Mouse (Mus musculus) heart, postnatal 25 days (tissue): ENCODE data around the gene Dao. TPM values are rescaled to one million over a fixed set of nuclear protein-coding genes. Genes with fewer than 3 reads are reported as not detected.

Experiments used
- DNase-seq: peaks from one replicate; pipeline ENCODE4 v3.0.0; 2022; ENCODE audit warnings: low spot score
- intact Hi-C: fragments of 180-260 bp; cut with DNase I; formaldehyde crosslinking; loops from one replicate; pipeline ENCODE4 v1.15.1; 2025
- total RNA-seq, 2 experiments: library from RNA; stranded (reverse); gene quantifications; 2 replicates each; pipeline ENCODE4 v1.2.3; 2021

The Dao gene
- total RNA-seq, 2 experiments from 2014 or later, result not detected

- intact Hi-C loops, result no loop called here
- no peak for DNase-seq
These were observed 5.5 kb downstream of the Dao start for GRCm38 (mm10) chr5:114009049-114009448.

GRCm38 (mm10) chr5:114015121-114015520 lies 11.6 kb downstream of the Dao start:
- no peak for DNase-seq
- intact Hi-C loops, result no loop called here

GRCm38 (mm10) chr5:114024390-114024789 lies 20.9 kb downstream of the Dao start:
- no peak for DNase-seq
- intact Hi-C loops, result no loop called here

- no peak for DNase-seq
- intact Hi-C loops, result no loop called here
These were observed 21.4 kb downstream of the Dao start for GRCm38 (mm10) chr5:114024885-114025284.

- DNase-seq, result no peak
- intact Hi-C loops, result no loop called here
These were observed 23.9 kb downstream of the Dao start for GRCm38 (mm10) chr5:114027217-114027944.

GRCm38 (mm10) chr5:114028111-114028510 lies 24.6 kb downstream of the Dao start:
- DNase-seq, result no peak
- intact Hi-C loops, result no loop called here

GRCm38 (mm10) chr5:114030652-114031051 lies 27.1 kb downstream of the Dao start:
- intact Hi-C loops, result no loop called here
- DNase-seq, result no peak

- no peak for DNase-seq
- intact Hi-C loops, result no loop called here
These were observed 28.8 kb downstream of the Dao start for GRCm38 (mm10) chr5:114032161-114032763.

- DNase-seq, result no peak
- intact Hi-C loops, result no loop called here
These were observed 30.9 kb downstream of the Dao start for GRCm38 (mm10) chr5:114034393-114034792.

GRCm38 (mm10) chr5:114035111-114035510 lies 31.6 kb downstream of the Dao start:
- no peak for DNase-seq
- intact Hi-C loops, result no loop called here

- DNase-seq, result no peak
- intact Hi-C loops, result no loop called here
These were observed 37.0 kb downstream of the Dao start for GRCm38 (mm10) chr5:114040508-114040907.

- no peak for DNase-seq
- intact Hi-C loops, result no loop called here
These were observed 37.4 kb downstream of the Dao start for GRCm38 (mm10) chr5:114040911-114041310.

- intact Hi-C loops, result no loop called here
- DNase-seq, result no peak
These were observed 37.9 kb downstream of the Dao start for GRCm38 (mm10) chr5:114041327-114041930.

- intact Hi-C loops, result no loop called here
- DNase-seq, result no peak
These were observed 40.3 kb downstream of the Dao start for GRCm38 (mm10) chr5:114043800-114044199.

GRCm38 (mm10) chr5:114045134-114045533 lies 41.6 kb downstream of the Dao start:
- no peak for DNase-seq
- intact Hi-C loops, result loop anchor here (1.0 to 5.0 kb wide), 2 partner anchors 89 to 193 kb away; no protein-coding TSS in a partner anchor

- intact Hi-C loops, result loop anchor here (5.0 kb wide), 1 partner anchor 194 kb away; no protein-coding TSS in a partner anchor
- no peak for DNase-seq
These were observed 42.6 kb downstream of the Dao start for GRCm38 (mm10) chr5:114046151-114046550.

- no peak for DNase-seq
- intact Hi-C loops, result loop anchor here (5.0 kb wide), 1 partner anchor 194 kb away; no protein-coding TSS in a partner anchor
These were observed 43.1 kb downstream of the Dao start for GRCm38 (mm10) chr5:114046604-114047003.

- no peak for DNase-seq
- intact Hi-C loops, result loop anchor here (5.0 kb wide), 1 partner anchor 195 kb away; no protein-coding TSS in a partner anchor
These were observed 43.7 kb downstream of the Dao start for GRCm38 (mm10) chr5:114047182-114047581.

- intact Hi-C loops, result loop anchor here (5.0 kb wide), 1 partner anchor 197 kb away; no protein-coding TSS in a partner anchor
- DNase-seq, result no peak
These were observed 45.3 kb downstream of the Dao start for GRCm38 (mm10) chr5:114048731-114049308.

- intact Hi-C loops, result loop anchor here (2.0 to 5.0 kb wide), 2 partner anchors 75 to 256 kb away; partner anchors contain the start of gene Alkbh2
- peak; percentile 67 for DNase-seq
These were observed 48.8 kb downstream of the Dao start for GRCm38 (mm10) chr5:114052246-114052761.
